Mouse (Mus musculus): ENCODE results near the gene Gm20521.

DNA sequence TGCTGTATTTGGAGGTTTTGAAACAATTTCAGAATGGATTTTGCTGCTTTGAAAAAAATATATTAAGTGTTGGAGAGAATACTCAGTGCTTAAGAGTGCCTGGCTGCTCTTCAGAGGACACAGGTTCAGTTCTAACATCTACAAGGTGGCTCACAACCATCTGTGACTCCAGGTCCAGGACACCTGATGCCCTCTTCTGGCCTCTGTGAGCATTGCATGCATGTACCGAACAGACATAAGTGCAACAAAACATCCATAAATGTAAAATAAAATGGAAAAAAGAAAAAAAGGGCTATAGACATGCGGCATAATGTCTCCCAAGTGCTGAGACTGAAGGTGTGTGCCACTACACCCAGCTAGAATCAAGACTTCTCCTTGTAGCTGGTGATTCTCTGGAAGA, 22.7 kb upstream of the Gm20521 start:
- TF ChIP-seq CTCF (IDR thresholded peaks at IDR 0.05; ENCODE audit: low read depth, low read length) (peak; percentile 23; the same call in 1 of the 2 replicates), POLR2A (IDR thresholded peaks at IDR 0.05; ENCODE audit: borderline replicate concordance, low read depth, low read length) (no peak)
